Mouse (Mus musculus): Measurements from ENCODE around the gene Tbxa2r.

Tbxa2r gene

DNA sequence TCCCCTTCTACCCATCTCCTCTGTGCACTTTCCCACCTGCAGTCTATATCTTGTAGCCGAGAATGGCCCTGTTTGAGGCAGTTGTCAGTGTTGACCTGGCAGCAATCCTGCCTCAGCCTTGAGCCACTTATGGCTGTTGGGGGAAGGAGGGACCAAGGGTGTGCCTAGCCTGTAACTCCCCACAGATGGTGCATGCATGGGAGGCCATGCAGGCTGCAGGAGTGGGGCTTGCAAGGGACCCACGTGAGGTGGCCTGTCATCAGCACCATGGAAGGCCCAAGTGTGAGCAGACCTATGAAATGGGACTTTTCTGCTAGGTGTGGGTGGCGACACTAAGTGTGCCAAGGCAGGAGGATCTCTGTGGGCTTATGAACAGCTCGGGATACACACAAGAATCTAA is 36.5 kb downstream of the Tbxa2r start:
- DNase-seq (ENCODE audit: low spot score in 2 of 2) = no peak

DNA sequence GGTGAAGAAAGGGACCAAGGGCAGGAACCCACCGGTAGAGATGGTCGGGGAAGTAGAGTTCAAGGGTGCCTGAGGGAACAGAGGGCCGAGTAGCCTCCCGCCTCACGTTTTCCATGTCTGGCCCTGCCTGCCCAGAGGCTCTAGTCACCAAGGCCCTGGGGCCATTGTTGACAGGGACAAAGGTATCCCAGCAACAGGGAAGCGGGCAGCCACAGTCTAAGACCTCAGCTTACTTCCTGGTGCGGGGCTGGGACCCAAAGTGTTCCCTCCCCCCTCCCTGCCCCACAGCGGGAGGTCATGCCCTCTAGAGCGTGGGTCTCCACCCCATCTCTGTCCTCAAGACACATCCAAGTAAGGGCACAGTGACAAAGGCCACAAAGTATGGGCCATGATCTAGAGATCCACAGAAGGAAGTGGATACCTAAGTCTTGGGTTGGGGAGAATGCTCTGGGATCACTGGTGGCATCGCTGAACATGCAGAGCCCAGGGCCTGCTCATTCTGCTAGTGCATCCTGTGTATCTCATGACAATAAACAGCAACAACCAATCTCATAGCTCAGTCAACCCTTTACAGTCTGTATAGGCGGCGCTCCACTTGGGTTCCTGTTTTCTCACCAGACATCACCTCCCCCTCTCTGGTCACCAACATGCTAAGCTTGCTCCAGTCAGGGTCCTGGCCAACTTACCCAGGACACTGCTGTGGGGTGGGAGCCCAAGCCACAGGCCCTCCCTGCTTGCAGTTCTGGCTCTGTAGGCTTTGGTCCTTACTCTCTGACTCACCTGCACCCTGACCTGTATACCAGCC is 37.3 kb downstream of the Tbxa2r start, which contains the start of gene 4930404N11Rik:
TSS of gene 4930404N11Rik (minus strand) at position 145 of the 805 bp plus-strand sequence.
- DNase-seq (ENCODE audit: low spot score in 2 of 2) = no peak

DNA sequence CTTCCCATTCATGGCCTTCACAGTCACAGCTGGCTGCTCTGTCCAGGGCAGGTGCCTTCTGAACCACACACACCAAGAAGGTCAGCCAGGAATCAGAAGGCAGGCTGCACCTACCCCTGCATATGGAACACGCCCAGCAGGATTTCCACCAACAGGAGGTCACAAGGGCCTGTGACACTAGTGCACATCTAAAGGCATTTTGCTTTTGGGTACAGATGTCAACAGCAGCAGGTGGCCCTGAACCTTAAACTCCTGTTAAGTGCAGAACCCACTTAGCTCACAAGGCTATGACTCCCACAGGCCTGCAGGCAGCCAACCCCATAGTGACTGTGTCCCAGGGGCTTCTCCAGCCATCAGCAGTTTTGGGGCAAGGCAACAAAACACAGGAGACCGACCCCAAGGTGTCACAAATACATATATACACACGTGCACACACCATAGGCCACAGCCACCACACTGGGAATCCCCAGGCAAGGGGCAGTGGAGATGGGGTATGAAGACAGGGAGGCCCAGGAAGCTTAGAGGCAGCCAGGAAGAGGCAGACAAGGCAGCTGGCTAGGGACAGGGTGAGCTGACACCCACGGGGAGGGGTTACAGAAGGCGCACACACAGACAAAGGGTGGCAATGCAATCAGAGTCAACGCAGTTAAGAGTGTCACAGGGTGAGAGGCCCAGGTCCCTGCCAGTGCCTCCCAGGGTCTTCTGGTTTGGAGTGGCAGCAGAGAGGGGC is 38.1 kb downstream of the Tbxa2r start:
- no peak for DNase-seq (ENCODE audit: low spot score in 2 of 2)

GRCm38 (mm10) chr10:81367207-81367495 is 38.6 kb downstream of the Tbxa2r start:
- DNase-seq (ENCODE audit: low spot score in 2 of 2) = no peak

DNA sequence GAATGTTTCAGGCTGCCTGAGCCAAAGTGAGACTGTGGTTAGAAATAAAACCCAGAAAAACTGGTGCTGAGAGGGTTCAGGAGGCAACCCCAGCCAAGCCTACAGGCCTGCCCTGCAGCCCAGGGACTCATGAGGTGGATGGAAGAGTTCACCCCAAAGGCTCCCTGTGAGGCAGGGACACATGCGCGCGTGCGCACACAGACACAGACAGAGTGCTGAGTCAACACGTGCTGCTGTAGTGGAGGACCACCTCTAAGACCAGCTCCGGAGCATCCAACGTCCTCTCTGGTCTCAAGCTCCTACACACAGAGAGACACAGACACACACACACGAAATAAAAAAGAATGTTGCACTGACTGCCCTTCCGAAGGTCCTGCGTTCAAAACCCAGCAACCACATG is 46.8 kb downstream of the Tbxa2r start:
- DNase-seq (ENCODE audit: low spot score in 2 of 2) = no peak

DNA sequence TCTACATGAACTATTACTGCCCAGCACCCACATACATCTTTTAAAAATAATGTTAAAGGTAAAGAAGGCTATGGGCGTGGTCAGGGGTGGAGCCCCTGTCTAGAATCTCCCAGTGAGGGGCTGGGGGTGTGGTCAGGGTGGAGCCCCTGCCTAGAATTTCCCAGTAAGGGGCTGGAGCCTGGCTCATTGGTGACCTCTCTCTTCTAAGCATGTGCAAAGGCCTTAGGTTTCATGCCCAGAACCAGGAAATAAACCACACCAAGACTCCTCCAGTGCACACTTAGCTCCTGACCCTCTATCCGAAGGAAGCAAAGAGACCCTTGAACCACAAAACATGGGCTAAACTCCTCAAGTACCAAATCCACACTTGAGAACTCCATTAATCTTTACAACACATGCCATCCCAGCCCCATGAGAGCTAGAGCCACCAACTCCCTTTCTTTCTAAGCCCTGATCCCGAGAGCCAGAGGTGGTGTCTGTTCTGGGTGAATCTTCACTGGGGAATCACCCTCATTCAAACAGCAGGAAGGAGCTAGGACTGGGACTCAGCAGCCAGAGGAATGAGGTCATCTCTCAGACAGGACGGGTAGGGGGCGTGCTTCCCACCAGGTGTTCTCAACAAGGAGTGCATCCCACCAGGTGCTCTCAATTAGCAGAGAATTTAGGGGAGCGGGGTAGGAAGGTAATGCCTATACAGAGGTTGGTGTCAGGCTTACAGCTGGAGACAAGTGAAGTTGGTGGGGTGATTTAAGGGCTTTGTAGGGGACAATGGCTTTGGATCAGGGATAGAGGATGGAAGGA is 48.2 kb downstream of the Tbxa2r start:
- no peak for DNase-seq (ENCODE audit: low spot score in 2 of 2)

DNA sequence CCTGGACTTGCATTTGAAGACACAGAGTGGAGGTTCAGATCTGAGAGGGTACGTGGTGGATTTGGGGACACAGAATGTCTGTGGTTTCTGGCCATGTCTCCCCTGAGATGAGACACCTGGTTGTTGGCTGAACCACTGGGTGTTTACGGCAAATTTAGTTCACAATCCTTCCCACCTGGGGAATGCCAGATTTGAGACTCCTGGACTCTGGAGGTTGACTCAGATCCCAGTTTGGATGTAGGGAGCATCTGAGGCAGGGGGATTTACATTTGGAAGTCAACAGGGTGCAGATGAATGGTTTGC is 48.8 kb downstream of the Tbxa2r start:
- no peak for DNase-seq (ENCODE audit: low spot score in 2 of 2)

- DNase-seq (ENCODE audit: low spot score in 2 of 2) = no peak
Observed at GRCm38 (mm10) chr10:81377793-81378552, 49.4 kb downstream of the Tbxa2r start, which contains the start of gene Fzr1. Gene Fzr1, minus strand, starts transcription at chr10:81378516.

DNA sequence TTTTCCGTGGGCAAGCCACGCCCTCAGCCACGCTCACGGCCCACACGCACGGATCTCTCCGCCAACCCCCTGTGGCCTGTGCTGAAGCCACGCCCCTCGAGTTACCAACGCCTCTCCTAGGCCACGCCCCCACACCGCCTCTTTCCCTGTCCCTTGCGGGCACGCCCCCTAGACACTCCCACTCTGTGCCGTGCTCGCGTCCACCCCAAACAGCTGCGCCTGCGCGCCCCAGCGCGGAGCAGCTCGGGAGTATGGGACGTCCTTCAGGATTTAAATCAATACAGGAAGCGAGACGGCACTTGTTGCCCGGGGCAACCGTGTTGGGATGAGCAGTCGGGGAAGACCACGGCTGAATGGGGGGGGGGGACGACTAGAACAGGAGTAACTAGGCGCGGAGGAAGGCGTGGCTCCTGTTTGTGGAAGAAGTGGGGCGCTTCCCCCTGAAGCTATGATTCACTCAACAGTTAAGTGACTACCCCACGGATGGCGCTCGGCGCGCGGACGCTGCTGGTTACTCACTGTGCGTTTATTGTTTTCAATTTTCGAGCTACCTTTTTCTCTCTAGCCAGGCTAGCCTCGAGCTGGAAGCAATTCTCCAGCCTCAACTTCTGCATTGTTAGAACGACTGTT is 50.1 kb downstream of the Tbxa2r start:
- DNase-seq (ENCODE audit: low spot score in 2 of 2) = peak; percentile 100

DNA sequence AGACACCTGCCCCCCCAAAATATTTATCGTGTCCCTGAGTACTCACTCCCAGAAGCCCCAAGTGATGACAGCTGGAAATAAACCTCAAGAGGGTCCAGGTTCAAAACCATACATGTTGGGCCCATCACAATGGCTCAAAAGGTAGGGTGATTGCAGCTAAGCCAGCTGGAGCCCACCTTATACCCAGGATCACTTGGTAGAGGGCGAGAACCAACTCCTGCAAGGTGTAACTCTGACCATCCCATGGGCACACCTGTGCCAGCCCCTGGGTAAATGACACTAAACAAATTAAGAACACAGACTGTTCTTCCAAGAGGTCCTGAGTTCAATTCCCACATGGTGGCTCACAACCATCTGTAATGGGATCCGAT is 50.6 kb downstream of the Tbxa2r start:
- DNase-seq (ENCODE audit: low spot score in 2 of 2) = no peak

GRCm38 (mm10) chr10:81379809-81380378 is 51.4 kb downstream of the Tbxa2r start:
- no peak for DNase-seq (ENCODE audit: low spot score in 2 of 2)

DNA sequence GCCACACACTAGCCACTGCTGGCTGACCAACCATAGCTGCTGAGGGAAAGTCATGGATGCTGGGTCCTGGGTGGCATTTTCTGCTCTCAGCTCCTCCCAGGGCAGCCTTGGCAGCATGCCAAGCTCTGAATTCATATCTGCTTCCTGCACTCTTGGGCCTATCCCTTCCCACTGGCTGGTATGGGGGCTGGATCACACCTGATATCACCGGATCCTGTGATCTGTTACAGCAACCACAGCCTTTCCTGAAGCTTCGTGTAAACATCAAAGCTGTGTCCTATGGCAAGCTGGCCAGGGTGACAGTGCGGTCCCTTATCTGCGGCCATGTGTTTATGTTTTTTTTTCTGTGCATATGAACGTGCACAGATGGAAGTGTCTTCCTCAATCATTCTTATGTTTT is 53.5 kb downstream of the Tbxa2r start:
- no peak for DNase-seq (ENCODE audit: low spot score in 2 of 2)

DNA sequence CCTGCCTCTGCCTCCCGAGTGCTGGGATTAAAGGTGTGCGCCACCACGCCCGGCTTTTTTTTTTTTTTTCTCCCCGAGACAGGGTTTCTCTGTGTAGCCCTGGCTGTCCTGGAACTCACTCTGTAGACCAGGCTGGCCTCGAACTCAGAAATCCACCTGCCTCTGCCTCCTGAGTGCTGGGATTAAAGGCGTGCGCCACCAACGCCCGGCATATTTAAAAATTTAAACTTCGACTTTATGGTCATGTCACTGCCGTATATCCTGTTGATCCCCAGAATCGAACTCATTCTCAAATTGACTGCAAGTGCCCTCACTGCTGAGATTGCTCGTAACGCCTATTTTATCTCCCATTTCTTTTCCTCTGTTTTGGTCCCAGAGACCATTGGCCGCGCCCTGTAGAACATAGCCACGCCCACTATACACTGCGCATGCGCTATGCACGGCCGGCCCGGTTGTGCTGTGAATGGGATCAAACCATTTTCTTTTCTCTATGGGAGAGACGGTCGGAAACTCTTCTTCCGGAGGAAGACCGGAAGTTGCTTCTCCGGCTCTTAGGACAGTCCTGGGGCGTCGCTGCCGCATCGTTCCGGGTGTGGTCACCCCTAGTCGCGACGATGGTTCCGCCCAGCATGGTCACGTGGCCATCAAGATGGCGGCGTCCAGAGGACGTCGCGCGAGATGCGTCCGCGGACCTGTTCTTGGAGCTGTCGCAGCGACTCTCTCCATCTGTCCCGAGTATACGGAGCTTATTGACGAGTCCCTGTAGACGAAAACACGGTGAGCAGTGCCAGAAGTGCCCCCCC is 55.5 kb downstream of the Tbxa2r start, which contains the start of the genes Dohh and Gm48551:
TSS of gene Dohh (plus strand) at position 627 of the 803 bp plus-strand sequence.
TSS of gene Gm48551 (plus strand) at position 665 of the 803 bp plus-strand sequence.
- peak; percentile 99 for DNase-seq (ENCODE audit: low spot score in 2 of 2)

DNA sequence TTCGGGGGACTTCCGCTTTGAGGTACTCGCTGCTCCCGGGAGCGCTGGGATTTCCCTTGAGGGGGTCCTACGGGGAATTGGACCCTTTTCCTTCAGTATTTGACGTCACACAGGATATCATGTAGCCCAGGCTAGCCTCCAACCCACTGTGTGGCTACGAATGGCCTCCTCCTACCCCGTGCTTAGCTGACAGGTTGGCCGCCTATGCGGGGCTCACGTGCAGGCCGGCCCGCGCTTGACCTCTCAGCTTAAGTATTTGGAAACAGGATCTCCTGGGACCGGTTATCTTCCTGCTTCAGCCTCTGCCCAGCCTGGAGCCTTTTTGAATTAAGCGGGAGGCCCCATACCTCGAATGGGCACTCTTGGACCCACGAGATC is 56.1 kb downstream of the Tbxa2r start:
- no peak for DNase-seq (ENCODE audit: low spot score in 2 of 2)
